ENCODE assay signal across 8 mouse cellular contexts in the genomic region with DNA sequence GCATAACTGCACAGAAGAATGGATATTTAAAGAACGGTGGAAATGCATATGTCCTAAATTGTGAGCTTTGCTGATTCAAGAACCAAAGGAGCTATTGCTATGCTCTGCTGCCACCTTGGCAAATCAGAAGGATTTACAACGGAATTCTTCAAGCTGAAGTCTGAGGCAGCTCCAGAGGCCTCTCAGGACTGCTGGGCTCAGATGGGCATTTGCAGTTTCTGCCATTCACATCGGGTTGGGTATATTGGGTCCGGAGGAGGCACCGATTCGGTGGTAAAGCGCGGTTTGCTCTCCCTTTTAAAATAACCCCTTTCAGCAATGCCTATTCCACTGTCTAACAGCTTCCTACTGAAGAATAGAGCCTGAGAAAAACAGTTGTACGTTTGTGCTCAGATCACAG. TPM values are rescaled to one million over a fixed set of nuclear protein-coding genes. Genes with fewer than 3 reads are reported as not detected.
DNase-seq lines count a peak whose midpoint lies in the region; ATAC-seq and TF ChIP-seq lines count a peak whose summit lies in the region.

No protein-coding gene starts in this region.

- no peak for TF ChIP-seq POLR2A in lung, adult 2 months (IDR thresholded peaks at IDR 0.05; ENCODE audit: borderline replicate concordance, extremely low read depth, low read depth, low read length)
- TF ChIP-seq POLR2A in limb, embryonic 14.5 days (IDR thresholded peaks at IDR 0.05; ENCODE audit: borderline replicate concordance, extremely low read depth, insufficient read depth, insufficient read length): no peak

- no peak overlapping the region for H3K4me3 ChIP-seq in lung, embryonic 14.5 days (ENCODE audit: low read depth, low read length)
- H3K4me3 ChIP-seq in lung, adult 2 months (replicated peaks; ENCODE audit: extremely low read depth, low read depth, low read length): no peak overlapping the region
- H3K4me3 ChIP-seq in hindbrain, embryonic 12.5 days: no peak overlapping the region
- peak overlapping the region; percentile 89; the same call in 1 of the 2 replicates for H3K4me3 ChIP-seq in limb, embryonic 14.5 days (replicated peaks; ENCODE audit: low read length)

- no peak overlapping the region for H3K9ac ChIP-seq in lung, embryonic 14.5 days
- H3K9ac ChIP-seq in hindbrain, embryonic 12.5 days: no peak overlapping the region
- H3K9ac ChIP-seq in limb, embryonic 14.5 days (ENCODE audit: low read depth, low read length, severe bottlenecking): no peak overlapping the region

- WGBS in lung, embryonic 14.5 days: 10% methylated on average over 9 of the region's 9 CpGs
- WGBS in lung, adult 2 months: 17% methylated on average over 9 of the region's 9 CpGs
- 5% methylated on average over 9 of the region's 9 CpGs for WGBS in hindbrain, embryonic 12.5 days
- 5% methylated on average over 9 of the region's 9 CpGs for WGBS in limb, embryonic 14.5 days

- H3K4me1 ChIP-seq in lung, embryonic 14.5 days (ENCODE audit: insufficient read depth): no peaks in the 10 kb centered on the region; the same call in 1 of the 2 replicates
- peaks cover 2% of the 10 kb centered on the region; the same call in 1 of the 2 replicates for H3K4me1 ChIP-seq in lung, adult 2 months (ENCODE audit: control insufficient read depth, insufficient read depth, low read length)
- peaks cover 4% of the 10 kb centered on the region for H3K4me1 ChIP-seq in hindbrain, embryonic 12.5 days
- peaks cover 5% of the 10 kb centered on the region; the same call in 1 of the 2 replicates for H3K4me1 ChIP-seq in limb, embryonic 14.5 days (ENCODE audit: control insufficient read depth, insufficient read depth, low read length)

- peak; percentile 71 for TF ChIP-seq CTCF in lung, embryonic 14.5 days (IDR thresholded peaks at IDR 0.05; ENCODE audit: low read depth)
- TF ChIP-seq CTCF in lung, adult 2 months (IDR thresholded peaks at IDR 0.05; ENCODE audit: insufficient read depth, low read length): no peak

- DNase-seq in adrenal gland, postnatal 14 days: peak; percentile 43
- no peak for DNase-seq in adrenal gland, postnatal 4 days (ENCODE audit: low spot score in 2 of 2)
- peak; percentile 78 for DNase-seq in lung, embryonic 14.5 days
- no peak for DNase-seq in lung, adult 2 months
- peak; percentile 62 for DNase-seq in limb, embryonic 14.5 days (ENCODE audit: low spot score)
- peak; percentile 25 for DNase-seq in right cerebral cortex, postnatal 14 days
- no peak for DNase-seq in cerebellum, adult 11 months

- no peaks in the 10 kb centered on the region for H3K9me3 ChIP-seq in lung, embryonic 14.5 days (ENCODE audit: low read depth, low read length)
- H3K9me3 ChIP-seq in hindbrain, embryonic 12.5 days (replicated peaks): no peaks in the 10 kb centered on the region
- H3K9me3 ChIP-seq in limb, embryonic 14.5 days (ENCODE audit: control insufficient read depth, low read length): no peaks in the 10 kb centered on the region

- peaks cover 7% of the 10 kb centered on the region for H3K27me3 ChIP-seq in lung, embryonic 14.5 days (ENCODE audit: insufficient read depth, low read length)
- H3K27me3 ChIP-seq in hindbrain, embryonic 12.5 days: peaks cover 23% of the 10 kb centered on the region
- no peaks in the 10 kb centered on the region for H3K27me3 ChIP-seq in limb, embryonic 14.5 days (ENCODE audit: control insufficient read depth, insufficient read depth, low read length)

- no peak for ATAC-seq in lung, embryonic 14.5 days (ENCODE audit: insufficient read depth)
- no peak for ATAC-seq in hindbrain, embryonic 12.5 days (ENCODE audit: low FRiP score)
- ATAC-seq in limb, embryonic 14.5 days (ENCODE audit: low FRiP score, low read depth): no peak

- no peak overlapping the region for H3K27ac ChIP-seq in lung, embryonic 14.5 days (ENCODE audit: low read depth)
- H3K27ac ChIP-seq in hindbrain, embryonic 12.5 days: no peak overlapping the region; the same call in 1 of the 2 replicates
- no peak overlapping the region for H3K27ac ChIP-seq in limb, embryonic 14.5 days (replicated peaks; ENCODE audit: low read depth, low read length)

- H3K36me3 ChIP-seq in lung, embryonic 14.5 days (ENCODE audit: insufficient read depth): no peaks in the 10 kb centered on the region
- no peaks in the 10 kb centered on the region for H3K36me3 ChIP-seq in hindbrain, embryonic 12.5 days
- no peaks in the 10 kb centered on the region for H3K36me3 ChIP-seq in limb, embryonic 14.5 days (ENCODE audit: control insufficient read depth, insufficient read depth, low read length)

- H3K4me2 ChIP-seq in lung, embryonic 14.5 days: no peak overlapping the region
- peak overlapping the region; percentile 74 for H3K4me2 ChIP-seq in hindbrain, embryonic 12.5 days (replicated peaks)
- H3K4me2 ChIP-seq in limb, embryonic 14.5 days (replicated peaks; ENCODE audit: low read depth, low read length, severe bottlenecking): peak overlapping the region; percentile 83; the same call in 1 of the 2 replicates

RNA-seq across cellular contexts. Expression of a gene that starts 1.2 kb away (rescaled TPM):
- 13.2 and 15.8 TPM in 2 replicates for total RNA-seq in adrenal gland, postnatal 14 days (2021)
- 10 to 100 TPM; 19.6 to 23.4 TPM for total RNA-seq in adrenal gland, postnatal 4 days (2021)
- 14.1 and 15.6 TPM in 2 replicates for polyA plus RNA-seq in lung, embryonic 14.5 days (2014; fragmentation: Nextera tagmentation; extraction: Ambion mirVana)
- 4.1 and 4.4 TPM in 2 replicates for polyA plus RNA-seq in lung, adult 2 months (2012; rRNA removed)
- polyA plus RNA-seq in hindbrain, embryonic 12.5 days (2016; fragmentation: Nextera tagmentation; extraction: Ambion mirVana): 50.9 and 61.4 TPM in 2 replicates
- 32.9 and 38.4 TPM in 2 replicates for polyA plus RNA-seq in limb, embryonic 14.5 days (2012; rRNA removed)
- 57.1 and 67.1 TPM in 2 replicates for polyA plus RNA-seq in limb, embryonic 14.5 days (2014; fragmentation: Nextera tagmentation; extraction: Ambion mirVana)

Comparison
In these comparisons a context has a peak if more than half of its experiments do, and no peak if none do; other contexts are left out.
1. DNase-seq: peak in adrenal gland, postnatal 14 days (single experiment), lung, embryonic 14.5 days (single experiment), limb, embryonic 14.5 days (single experiment) and right cerebral cortex, postnatal 14 days (single experiment); none in adrenal gland, postnatal 4 days (0 of 2), lung, adult 2 months (single experiment) and cerebellum, adult 11 months (single experiment).